8 mouse cellular contexts compared by ENCODE assay signal in the genomic region with DNA sequence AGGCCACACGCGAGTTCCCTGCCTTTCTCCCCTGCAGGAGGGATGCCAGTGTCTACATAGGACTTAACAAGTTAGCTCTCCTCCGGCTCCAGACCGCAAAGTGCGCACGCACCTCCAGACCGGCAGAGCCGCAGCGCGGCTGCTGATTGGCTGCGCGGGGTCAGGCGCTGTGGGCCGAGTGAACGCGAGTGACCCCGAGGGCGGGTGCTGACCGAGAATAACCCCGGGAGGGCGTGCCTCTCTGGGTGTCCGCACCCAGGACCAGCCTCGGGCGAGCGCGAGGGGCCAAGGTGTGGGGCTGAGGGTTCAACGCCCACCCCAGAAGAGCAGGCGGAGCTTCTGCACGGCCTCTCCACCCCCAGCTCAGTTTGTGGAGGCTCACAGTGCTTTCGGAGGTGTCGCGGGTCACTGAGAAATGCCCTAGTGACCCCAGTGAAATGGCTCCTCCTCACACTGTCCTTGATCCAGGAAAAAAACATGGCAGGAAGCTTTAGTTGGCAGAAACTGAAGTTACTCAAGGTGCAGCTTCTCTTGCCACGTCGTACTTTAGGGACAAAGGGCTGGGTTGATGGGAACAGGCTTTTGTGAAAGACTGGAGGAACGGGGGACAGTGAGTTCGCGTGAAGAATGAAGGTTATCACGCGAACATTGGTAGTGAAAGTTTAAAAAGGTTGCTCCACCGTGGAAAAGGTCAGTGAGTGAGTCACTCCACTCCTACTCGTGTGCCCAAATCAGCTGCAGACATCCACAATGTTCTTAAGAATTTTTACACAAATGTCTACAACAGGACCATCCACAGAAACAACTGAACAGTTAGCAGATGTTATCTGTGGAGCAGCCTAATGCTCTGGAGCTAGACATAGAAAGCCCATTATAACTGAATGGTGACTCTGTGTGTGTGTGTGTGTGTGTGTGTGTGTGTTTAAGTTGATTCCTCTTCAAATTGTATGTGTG. TPM values are rescaled to one million over a fixed set of nuclear protein-coding genes. Genes with fewer than 3 reads are reported as not detected.
DNase-seq lines count a peak whose midpoint lies in the region; ATAC-seq lines count a peak whose summit lies in the region.

No protein-coding gene starts in this region.

- ATAC-seq in forebrain, embryonic 11.5 days (replicated peaks; ENCODE audit: low FRiP score) = peak; percentile 97
- ATAC-seq in heart, embryonic 16.5 days (replicated peaks; ENCODE audit: extremely low read depth, insufficient read depth, low FRiP score) = peak; percentile 96
- ATAC-seq in liver, embryonic 13.5 days (ENCODE audit: low read depth) = peak; percentile 97
- ATAC-seq in stomach, embryonic 14.5 days (ENCODE audit: insufficient number of reproducible peaks, insufficient read depth, low FRiP score, low read depth) = peak; percentile 97

- DNase-seq in CD8-positive naive resting alpha-beta T cell, adult 2 months (ENCODE audit: low read depth in 2 of 2, low spot score in 2 of 2) = peak; percentile 83 to 89
- DNase-seq in c-Kit-positive CD71-positive TER-119-negative erythroid progenitor cells, embryonic 14.5 days (ENCODE audit: low read depth) = peak; percentile 91
- peak; percentile 96 for DNase-seq in forebrain, embryonic 11.5 days (ENCODE audit: low spot score)
- peak; percentile 95 to 98 for DNase-seq in kidney, postnatal 25 days
- DNase-seq in liver, embryonic 13.5 days = peak; percentile 97
- peak; percentile 98 to 99 for DNase-seq in natural killer cell, adult 2 months (ENCODE audit: low spot score in 2 of 2)

- H3K27me3 ChIP-seq in forebrain, embryonic 11.5 days (ENCODE audit: control insufficient read depth, insufficient read depth, low read length) = no peaks in the 10 kb centered on the region
- H3K27me3 ChIP-seq in heart, embryonic 16.5 days (ENCODE audit: control insufficient read depth, insufficient read depth, low read length) = no peaks in the 10 kb centered on the region
- no peaks in the 10 kb centered on the region for H3K27me3 ChIP-seq in liver, embryonic 13.5 days
- no peaks in the 10 kb centered on the region for H3K27me3 ChIP-seq in stomach, embryonic 14.5 days (ENCODE audit: control insufficient read depth, insufficient read depth, low read length)

- H3K36me3 ChIP-seq in forebrain, embryonic 11.5 days (ENCODE audit: control insufficient read depth, insufficient read depth, low read length) = no peaks in the 10 kb centered on the region
- H3K36me3 ChIP-seq in heart, embryonic 16.5 days (ENCODE audit: control insufficient read depth, insufficient read depth) = no peaks in the 10 kb centered on the region
- H3K36me3 ChIP-seq in liver, embryonic 13.5 days = no peaks in the 10 kb centered on the region
- H3K36me3 ChIP-seq in stomach, embryonic 14.5 days (ENCODE audit: control insufficient read depth, insufficient read depth, low read length) = no peaks in the 10 kb centered on the region

- peak overlapping the region; percentile 49 for H3K4me3 ChIP-seq in forebrain, embryonic 11.5 days (ENCODE audit: low read depth, low read length)
- peak overlapping the region; percentile 63 for H3K4me3 ChIP-seq in heart, embryonic 16.5 days (ENCODE audit: low read length)
- peak overlapping the region; percentile 64 for H3K4me3 ChIP-seq in liver, embryonic 13.5 days (replicated peaks)
- H3K4me3 ChIP-seq in stomach, embryonic 14.5 days (ENCODE audit: low read depth, low read length) = peak overlapping the region; percentile 60

- H3K4me2 ChIP-seq in forebrain, embryonic 11.5 days (ENCODE audit: low read depth, low read length, severe bottlenecking) = peak overlapping the region; percentile 78
- H3K4me2 ChIP-seq in heart, embryonic 16.5 days (ENCODE audit: low read depth, low read length) = peak overlapping the region; percentile 81
- H3K4me2 ChIP-seq in liver, embryonic 13.5 days = peak overlapping the region; percentile 76
- peak overlapping the region; percentile 78 for H3K4me2 ChIP-seq in stomach, embryonic 14.5 days (replicated peaks; ENCODE audit: low read depth, low read length)

- 5% methylated on average over 41 of the region's 41 CpGs for WGBS in forebrain, embryonic 11.5 days
- WGBS in heart, embryonic 16.5 days = 4% methylated on average over 41 of the region's 41 CpGs
- 2% methylated on average over 41 of the region's 41 CpGs for WGBS in liver, embryonic 13.5 days (ENCODE audit: insufficient replicate concordance)
- 3% methylated on average over 41 of the region's 41 CpGs for WGBS in stomach, embryonic 14.5 days

- H3K4me1 ChIP-seq in forebrain, embryonic 11.5 days (replicated peaks; ENCODE audit: control insufficient read depth, insufficient read depth, low read length) = peaks cover 5% of the 10 kb centered on the region; the same call in 1 of the 2 replicates
- peaks cover 15% of the 10 kb centered on the region for H3K4me1 ChIP-seq in heart, embryonic 16.5 days (ENCODE audit: control insufficient read depth, insufficient read depth, low read length)
- peaks cover 89% of the 10 kb centered on the region for H3K4me1 ChIP-seq in liver, embryonic 13.5 days (replicated peaks)
- H3K4me1 ChIP-seq in stomach, embryonic 14.5 days (ENCODE audit: control insufficient read depth, insufficient read depth, low read length) = no peaks in the 10 kb centered on the region; the same call in 1 of the 2 replicates

- peak overlapping the region; percentile 75 for H3K9ac ChIP-seq in forebrain, embryonic 11.5 days (ENCODE audit: low read length)
- peak overlapping the region; percentile 77 for H3K9ac ChIP-seq in heart, embryonic 16.5 days (ENCODE audit: low read length)
- H3K9ac ChIP-seq in liver, embryonic 13.5 days = peak overlapping the region; percentile 76
- H3K9ac ChIP-seq in stomach, embryonic 14.5 days (replicated peaks; ENCODE audit: low read depth, low read length) = peak overlapping the region; percentile 46

- H3K9me3 ChIP-seq in forebrain, embryonic 11.5 days (ENCODE audit: control insufficient read depth, low read length) = no peaks in the 10 kb centered on the region
- H3K9me3 ChIP-seq in heart, embryonic 16.5 days (replicated peaks; ENCODE audit: control insufficient read depth, low read length) = no peaks in the 10 kb centered on the region
- no peaks in the 10 kb centered on the region for H3K9me3 ChIP-seq in liver, embryonic 13.5 days (replicated peaks)
- no peaks in the 10 kb centered on the region for H3K9me3 ChIP-seq in stomach, embryonic 14.5 days (ENCODE audit: control insufficient read depth, low read depth, low read length)

- peak overlapping the region; percentile 66 for H3K27ac ChIP-seq in forebrain, embryonic 11.5 days (ENCODE audit: low read depth, low read length)
- H3K27ac ChIP-seq in heart, embryonic 16.5 days (ENCODE audit: low read length) = peak overlapping the region; percentile 91
- peak overlapping the region; percentile 84 for H3K27ac ChIP-seq in liver, embryonic 13.5 days
- peak overlapping the region; percentile 85 for H3K27ac ChIP-seq in stomach, embryonic 14.5 days (ENCODE audit: low read length)

RNA-seq across cellular contexts. Expression of a gene that starts 18.9 kb away (rescaled TPM):
- 18.8 and 19.2 TPM in 2 replicates for polyA plus RNA-seq in forebrain, embryonic 11.5 days (2014; fragmentation: Nextera tagmentation; extraction: Ambion mirVana)
- polyA plus RNA-seq in heart, embryonic 16.5 days (2015; fragmentation: Nextera tagmentation; extraction: Ambion mirVana) = 1.1 and 1.2 TPM in 2 replicates
- 7.3 and 10.0 TPM in 2 replicates for polyA plus RNA-seq in liver, embryonic 13.5 days (2015; fragmentation: Nextera tagmentation; extraction: Ambion mirVana)
- 3.7 and 4.3 TPM in 2 replicates for polyA plus RNA-seq in stomach, embryonic 14.5 days (2014; fragmentation: Nextera tagmentation; extraction: Ambion mirVana)

RNA-seq across cellular contexts. Expression of a gene that starts 55.9 kb away (rescaled TPM):
- polyA plus RNA-seq in forebrain, embryonic 11.5 days (2014; fragmentation: Nextera tagmentation; extraction: Ambion mirVana) = not detected in 2 replicates
- 4.4 and 4.8 TPM in 2 replicates for polyA plus RNA-seq in heart, embryonic 16.5 days (2015; fragmentation: Nextera tagmentation; extraction: Ambion mirVana)
- 0.05 TPM in 1 of 2 replicates, not detected in the other for polyA plus RNA-seq in liver, embryonic 13.5 days (2015; fragmentation: Nextera tagmentation; extraction: Ambion mirVana)
- 0.10 and 0.25 TPM in 2 replicates for polyA plus RNA-seq in stomach, embryonic 14.5 days (2014; fragmentation: Nextera tagmentation; extraction: Ambion mirVana)

Comparison
In these comparisons a context has a peak if more than half of its experiments do, and no peak if none do; other contexts are left out.
1. Peak in every context shown above with its lines: DNase-seq, ATAC-seq, H3K4me3 ChIP-seq and H3K27ac ChIP-seq.